41 mouse cellular contexts compared by ENCODE assay signal in genomic region chr9:22503581-22503980, GRCm38 (mm10). TPM values are rescaled to one million over a fixed set of nuclear protein-coding genes. Genes with fewer than 3 reads are reported as not detected.
"Had no signal": no experiment of that assay in that cellular context is flagged by ENCODE, and none has a peak within 500 bp of the region (broad histone marks: within the 10 kb centered on the region; RNA-seq: fewer than 3 reads in every experiment).

No protein-coding gene starts in this region.

- H3K9ac ChIP-seq: forebrain, postnatal 0 days; heart, embryonic 13.5 days; heart, embryonic 15.5 days; hindbrain, embryonic 13.5 days; hindbrain, embryonic 15.5 days; limb, embryonic 13.5 days; limb, embryonic 15.5 days; liver, embryonic 12.5 days; liver, embryonic 14.5 days had no signal

- H3K9me3 ChIP-seq: heart, embryonic 13.5 days; heart, embryonic 15.5 days; hindbrain, embryonic 13.5 days; hindbrain, embryonic 15.5 days; limb, embryonic 13.5 days; limb, embryonic 15.5 days; liver, embryonic 12.5 days had no signal

- H3K4me2 ChIP-seq: heart, embryonic 11.5 days; heart, embryonic 13.5 days; heart, embryonic 15.5 days; hindbrain, embryonic 13.5 days; hindbrain, embryonic 15.5 days; limb, embryonic 13.5 days; limb, embryonic 15.5 days; liver, embryonic 12.5 days had no signal

- H3K4me3 ChIP-seq: heart, embryonic 13.5 days; heart, embryonic 15.5 days; hindbrain, embryonic 13.5 days; hindbrain, embryonic 15.5 days; limb, embryonic 13.5 days; limb, embryonic 15.5 days; liver, embryonic 12.5 days had no signal

- H3K27ac ChIP-seq: heart, embryonic 13.5 days; heart, embryonic 15.5 days; hindbrain, embryonic 13.5 days; hindbrain, embryonic 15.5 days; hindbrain, postnatal 0 days; kidney, postnatal 0 days; limb, embryonic 15.5 days; liver, embryonic 12.5 days; liver, embryonic 14.5 days had no signal

- ATAC-seq: forebrain, postnatal 0 days; hindbrain, postnatal 0 days; intestine, embryonic 16.5 days; liver, embryonic 12.5 days had no signal

- H3K27me3 ChIP-seq: heart, embryonic 13.5 days; heart, embryonic 15.5 days; hindbrain, embryonic 13.5 days; hindbrain, embryonic 15.5 days; limb, embryonic 13.5 days; limb, embryonic 15.5 days; liver, embryonic 12.5 days had no signal

- DNase-seq: gastrocnemius, postnatal 14 days; gastrocnemius, postnatal 36 days; heart, adult 18-20 months; heart, postnatal 14 days; heart, postnatal 36 days; kidney, adult 11 months; kidney, adult 9 months; kidney, postnatal 25 days; layer of hippocampus, adult 9-11 months; layer of hippocampus, postnatal 36 days; left cerebral cortex, postnatal 4 days had no signal

- H3K36me3 ChIP-seq: heart, embryonic 13.5 days; heart, embryonic 15.5 days; hindbrain, embryonic 15.5 days; liver, embryonic 12.5 days had no signal

- H3K4me1 ChIP-seq: hindbrain, embryonic 15.5 days had no signal

RNA-seq across cellular contexts. Expression of gene Gm17545, which starts 49.5 kb away (rescaled TPM):
- total RNA-seq: forebrain, postnatal 0 days; gastrocnemius, adult 18-20 months; gastrocnemius, adult 8-10 months; gastrocnemius, postnatal 14 days; gastrocnemius, postnatal 36 days; heart, adult 18-20 months; heart, postnatal 14 days; heart, postnatal 36 days; hematopoietic stem cell, adult 5-6 weeks; hindbrain, postnatal 0 days; layer of hippocampus, adult 18-20 months; layer of hippocampus, adult 8-10 months; layer of hippocampus, postnatal 14 days; layer of hippocampus, postnatal 36 days; left cerebral cortex, adult 18-20 months; left cerebral cortex, adult 8-10 months; left cerebral cortex, postnatal 10 days; left cerebral cortex, postnatal 25 days; left cerebral cortex, postnatal 4 days; liver, adult 2 months had no signal
- polyA plus RNA-seq: forebrain, postnatal 0 days; gonadal fat pad, adult 2 months; heart, embryonic 11.5 days; heart, embryonic 13.5 days; heart, embryonic 15.5 days; heart, postnatal 0 days; hindbrain, embryonic 11.5 days; hindbrain, embryonic 13.5 days; hindbrain, embryonic 15.5 days; hindbrain, postnatal 0 days; intestine, embryonic 14.5 days; intestine, embryonic 16.5 days; kidney, postnatal 0 days; large intestine, adult 2 months; limb, embryonic 13.5 days; limb, embryonic 15.5 days; liver, adult 2 months; liver, embryonic 12.5 days; liver, embryonic 14.5 days; liver, embryonic 16.5 days had no signal
